Mouse (Mus musculus) MEL (cell line): ENCODE data around the gene Minos1.

Source experiments
- BHLHE40 ChIP-seq: IDR thresholded peaks from 2 replicates; pipeline ENCODE4 v1.6.1; 2012; ENCODE audit warnings: low read depth, mild to moderate bottlenecking, inconsistent platforms, low read length, improper control_type of control experiment, borderline replicate concordance
- MEF2A ChIP-seq: IDR thresholded peaks from 2 replicates; pipeline ENCODE4 v1.6.1; 2014; ENCODE audit warnings: low read depth, mild to moderate bottlenecking, inconsistent platforms, low read length, improper control_type of control experiment; ENCODE audit not compliant: poor library complexity, insufficient replicate concordance, severe bottlenecking; ENCODE audit errors: extremely low read depth

GRCm38 (mm10) chr4:139111421-139111820 lies 19.5 kb downstream of the Minos1 start:
- TF ChIP-seq MEF2A (no peak), BHLHE40 (no peak)
